Mouse (Mus musculus) kidney, postnatal 36 days (tissue): ENCODE data around the gene Acad10.
"Not testable (repeated sequence)": the region's sequence is repeated elsewhere in the genome, so short reads cannot be mapped to it uniquely, and the experiment has no call there.

Experiments
- DNase-seq, 2 experiments: peaks; one replicate each; pipeline ENCODE4 v3.0.0; 2021 to 2022; ENCODE audit warnings: mixed read lengths in 2 of 2

Gene Acad10

GRCm38 (mm10) chr5:121660059-121660896 lies at the start of gene Acad10, which contains the start of gene Brap:
Gene Acad10 (minus strand): TSS chr5:121660514.
Gene Brap (plus strand): TSS chr5:121660563.
- peak; percentile 94 to 96 for DNase-seq

GRCm38 (mm10) chr5:121704512-121705248 lies 44.4 kb upstream of the Acad10 start:
- peak; percentile 54 to 58 for DNase-seq

GRCm38 (mm10) chr5:121703341-121703740 lies 43.0 kb upstream of the Acad10 start:
- peak; percentile 72 to 83 for DNase-seq

GRCm38 (mm10) chr5:121701111-121701769 lies 40.9 kb upstream of the Acad10 start:
- no peak for DNase-seq

GRCm38 (mm10) chr5:121700496-121700895 lies 40.2 kb upstream of the Acad10 start:
- no peak for DNase-seq

- no peak for DNase-seq
These were observed 39.6 kb upstream of the Acad10 start for GRCm38 (mm10) chr5:121699891-121700290.

- no peak for DNase-seq
These were observed 36.4 kb upstream of the Acad10 start for GRCm38 (mm10) chr5:121696761-121697160.

GRCm38 (mm10) chr5:121692897-121693296 lies 32.6 kb upstream of the Acad10 start:
- no peak for DNase-seq

GRCm38 (mm10) chr5:121691436-121691835 lies 31.1 kb upstream of the Acad10 start:
- DNase-seq: not testable (repeated sequence)

GRCm38 (mm10) chr5:121690482-121691211 lies 30.3 kb upstream of the Acad10 start:
- peak; percentile 82 to 90 for DNase-seq

GRCm38 (mm10) chr5:121686113-121686898 lies 26.0 kb upstream of the Acad10 start:
- DNase-seq: peak; percentile 44 to 57

GRCm38 (mm10) chr5:121685495-121685894 lies 25.2 kb upstream of the Acad10 start:
- no peak for DNase-seq

- DNase-seq: no peak
These were observed 21.9 kb upstream of the Acad10 start for GRCm38 (mm10) chr5:121682250-121682649.

- DNase-seq: peak; percentile 39 to 74
These were observed 10.1 kb upstream of the Acad10 start for GRCm38 (mm10) chr5:121670412-121670811.

- no peak for DNase-seq
These were observed 8.1 kb upstream of the Acad10 start for GRCm38 (mm10) chr5:121668411-121668810.

- DNase-seq: peak; percentile 55 to 62
These were observed 6.8 kb upstream of the Acad10 start for GRCm38 (mm10) chr5:121667067-121667466.

GRCm38 (mm10) chr5:121664971-121665370 lies 4.7 kb upstream of the Acad10 start:
- no peak for DNase-seq

GRCm38 (mm10) chr5:121664078-121664477 lies 3.8 kb upstream of the Acad10 start:
- DNase-seq: peak in 1 of 2 experiments; percentile 40

- DNase-seq: no peak
These were observed 3.1 kb upstream of the Acad10 start for GRCm38 (mm10) chr5:121663456-121663855.

GRCm38 (mm10) chr5:121661494-121661893 lies 1.2 kb upstream of the Acad10 start:
- DNase-seq: no peak

- DNase-seq: peak in 1 of 2 experiments; percentile 43
These were observed 562 bp upstream of the Acad10 start for GRCm38 (mm10) chr5:121660897-121661254.

GRCm38 (mm10) chr5:121657656-121658055 lies 2.7 kb downstream of the Acad10 start:
- DNase-seq: peak in 1 of 2 experiments; percentile 26
